Mouse (Mus musculus) liver, embryonic 11.5 days (tissue): ENCODE measurements around the gene Sec14l1. TPM values are rescaled to one million over a fixed set of nuclear protein-coding genes. Genes with fewer than 3 reads are reported as not detected.

Experiments
- ATAC-seq: fragments of 200-750 bp; cut with Nextera tagmentation; replicated peaks from 2 replicates; pipeline ENCODE4 v1.8.0; 2017; ENCODE audit warnings: moderate number of reproducible peaks, mild to moderate bottlenecking, moderate TSS enrichment, moderate library complexity; ENCODE audit not compliant: low FRiP score
- DNase-seq: peaks from one replicate; pipeline ENCODE4 v3.0.0-alpha.2; 2017; ENCODE audit warnings: low spot score
- H3K27ac ChIP-seq: fragments of 300-500 bp; sonication (generic); 2 replicates; pipeline ENCODE4 v1.5.1; 2014; ENCODE audit warnings: mild to moderate bottlenecking, low read depth, low read length, control low read depth
- H3K27me3 ChIP-seq: fragments of 300-500 bp; sonication (generic); replicated peaks from 2 replicates; pipeline ENCODE4 v1.6.1; 2014; ENCODE audit warnings: low read length, mixed read lengths; ENCODE audit not compliant: control insufficient read depth, insufficient read depth
- H3K36me3 ChIP-seq: fragments of 300-500 bp; sonication (generic); 2 replicates; pipeline ENCODE4 v1.6.1; 2014; ENCODE audit warnings: mild to moderate bottlenecking, low read length, moderate library complexity, mixed read lengths; ENCODE audit not compliant: control insufficient read depth, insufficient read depth
- H3K4me1 ChIP-seq: fragments of 300-500 bp; sonication (generic); replicated peaks from 2 replicates; pipeline ENCODE4 v1.6.1; 2014; ENCODE audit warnings: low read length, mixed read lengths; ENCODE audit not compliant: control insufficient read depth, insufficient read depth
- H3K4me2 ChIP-seq: fragments of 300-500 bp; sonication (generic); 2 replicates; pipeline ENCODE4 v1.6.1; 2014; ENCODE audit warnings: mild to moderate bottlenecking, control low read depth, moderate library complexity
- H3K4me3 ChIP-seq: fragments of 300-500 bp; sonication (generic); 2 replicates; pipeline ENCODE4 v1.5.1; 2014; ENCODE audit warnings: low read depth, low read length, control low read depth
- H3K9ac ChIP-seq: fragments of 300-500 bp; sonication (generic); 2 replicates; pipeline ENCODE4 v1.6.1; 2014; ENCODE audit warnings: low read depth, low read length, control low read depth
- H3K9me3 ChIP-seq: fragments of 300-500 bp; sonication (generic); 2 replicates; pipeline ENCODE4 v1.6.1; 2016; ENCODE audit warnings: low read length, inconsistent platforms, mixed read lengths; ENCODE audit not compliant: control insufficient read depth
- WGBS: fragments of 180-500 bp; shearing (Covaris S2); extraction: QIAGEN DNeasy Blood & Tissue Kit; methylation state at CpG from one replicate; pipeline ENCODE4 v1.1.7; 2014; 5-methylcytosine and 5-hydroxymethylcytosine counted together
- polyA plus RNA-seq: library from polyadenylated mRNA; unstranded; fragments of >200 nt; fragmentation: Nextera tagmentation; extraction: Ambion mirVana; gene quantifications from 2 replicates; pipeline ENCODE4 v1.2.1, GENCODE M21; 2014

Gene Sec14l1
- polyA plus RNA-seq, 1 experiment from 2014 or later, result 20.9 TPM

DNA sequence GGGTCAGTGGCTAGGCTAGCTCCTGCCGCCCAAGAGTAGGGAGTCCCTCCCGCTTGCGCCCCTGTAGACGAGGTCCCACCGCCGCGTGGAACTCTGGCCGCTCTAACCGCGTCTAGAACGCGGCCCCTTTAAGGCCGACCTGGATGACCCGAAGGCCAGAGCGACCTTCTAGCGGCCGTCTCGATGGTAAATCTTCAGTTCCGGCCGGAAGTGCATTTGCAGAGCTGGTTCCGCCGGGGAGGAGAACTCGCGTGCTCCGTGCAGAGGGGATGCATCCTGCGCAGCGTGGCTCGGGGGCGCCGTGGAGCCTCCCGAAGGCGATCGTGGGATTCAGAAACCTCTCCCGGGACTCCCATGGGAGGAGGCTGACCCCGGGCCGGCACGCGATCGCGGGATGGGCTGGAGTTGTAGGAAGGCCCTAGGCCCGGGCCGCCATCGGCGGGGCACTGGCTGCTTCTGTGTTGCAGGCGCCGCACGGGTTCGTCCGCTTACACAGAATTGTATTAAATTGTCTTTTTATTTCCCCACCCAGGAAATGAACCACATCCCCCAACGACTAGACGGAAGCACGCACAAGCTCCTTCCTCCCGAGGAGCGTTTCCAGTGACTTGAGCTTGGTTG is 38.3 kb upstream of the Sec14l1 start:
- peaks cover 43% of the 10 kb centered on the region for H3K4me1 ChIP-seq
- peak overlapping the region; percentile 75; the same call in 1 of the 2 replicates for H3K27ac ChIP-seq

DNA sequence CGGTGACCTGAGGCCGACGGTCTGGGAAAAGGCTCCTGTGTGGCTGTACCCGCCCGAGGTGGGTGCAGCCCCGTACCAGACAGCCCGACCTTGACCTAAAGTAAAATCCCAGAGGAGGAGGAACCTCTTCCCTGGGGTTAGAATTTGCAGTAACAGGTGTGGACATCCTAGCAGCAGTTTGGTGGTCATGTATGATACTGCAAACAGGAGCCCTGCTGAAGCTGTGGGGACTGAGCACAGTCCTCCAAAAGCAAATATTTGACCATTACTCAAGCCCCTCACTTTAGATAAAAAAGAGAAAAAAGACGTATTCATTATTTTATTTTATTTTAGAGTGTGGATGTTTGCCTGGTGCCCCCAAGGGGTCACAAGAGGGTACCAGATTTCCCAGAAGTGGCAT is 37.7 kb upstream of the Sec14l1 start:
- under 1% methylated on average over 8 of the region's 8 CpGs for WGBS
- no peak for DNase-seq
- peak overlapping the region; percentile 75; the same call in 1 of the 2 replicates for H3K27ac ChIP-seq

More for the DNA sequence above, 38.3 kb upstream of the Sec14l1 start:
- Histone ChIP-seq H3K4me2 (peak overlapping the region; percentile 94), H3K27me3 (no peaks in the 10 kb centered on the region), H3K9ac (peak overlapping the region; percentile 94), H3K4me3 (peak overlapping the region; percentile 82), H3K36me3 (peaks cover 23% of the 10 kb centered on the region), H3K9me3 (no peaks in the 10 kb centered on the region)
- ATAC-seq (peak; percentile 76), DNase-seq (peak; percentile 87)
- under 1% methylated on average over 54 of the region's 54 CpGs for WGBS

DNA sequence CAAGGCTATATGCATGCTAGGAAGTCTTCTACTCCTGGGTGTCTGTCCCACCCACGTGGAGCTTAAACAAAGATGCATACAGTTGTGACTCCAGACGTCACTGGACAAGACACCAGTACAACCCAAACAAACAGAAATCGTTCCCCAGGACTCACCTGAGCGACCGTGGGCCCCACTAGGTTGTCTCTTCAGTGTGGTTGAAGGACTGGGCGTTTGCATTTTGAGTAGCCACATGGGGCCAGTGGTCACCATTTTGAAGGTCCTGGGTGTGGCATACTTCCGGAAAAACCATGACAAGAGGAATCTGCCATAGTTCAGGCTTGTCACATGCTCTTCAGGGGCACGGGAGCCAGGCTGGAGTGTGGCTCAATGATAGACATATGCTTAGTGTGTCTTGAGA is 37.1 kb upstream of the Sec14l1 start:
- Histone ChIP-seq H3K36me3 (peaks cover 23% of the 10 kb centered on the region), H3K9ac (peak overlapping the region; percentile 94), H3K4me1 (peaks cover 55% of the 10 kb centered on the region), H3K27me3 (no peaks in the 10 kb centered on the region), H3K4me3 (peak overlapping the region; percentile 82), H3K4me2 (peak overlapping the region; percentile 94), H3K27ac (peak overlapping the region; percentile 21; the same call in 1 of the 2 replicates), H3K9me3 (no peaks in the 10 kb centered on the region)
- ATAC-seq, result no peak
- no peak for DNase-seq
- WGBS, result 71% methylated on average over 8 of the region's 8 CpGs

More for the DNA sequence above, 37.7 kb upstream of the Sec14l1 start:
- peaks cover 48% of the 10 kb centered on the region for H3K4me1 ChIP-seq
- peak overlapping the region; percentile 94 for H3K9ac ChIP-seq
- ATAC-seq, result no peak
- peak overlapping the region; percentile 94 for H3K4me2 ChIP-seq
- no peaks in the 10 kb centered on the region for H3K9me3 ChIP-seq
- peak overlapping the region; percentile 82 for H3K4me3 ChIP-seq
- peaks cover 23% of the 10 kb centered on the region for H3K36me3 ChIP-seq
- no peaks in the 10 kb centered on the region for H3K27me3 ChIP-seq

DNA sequence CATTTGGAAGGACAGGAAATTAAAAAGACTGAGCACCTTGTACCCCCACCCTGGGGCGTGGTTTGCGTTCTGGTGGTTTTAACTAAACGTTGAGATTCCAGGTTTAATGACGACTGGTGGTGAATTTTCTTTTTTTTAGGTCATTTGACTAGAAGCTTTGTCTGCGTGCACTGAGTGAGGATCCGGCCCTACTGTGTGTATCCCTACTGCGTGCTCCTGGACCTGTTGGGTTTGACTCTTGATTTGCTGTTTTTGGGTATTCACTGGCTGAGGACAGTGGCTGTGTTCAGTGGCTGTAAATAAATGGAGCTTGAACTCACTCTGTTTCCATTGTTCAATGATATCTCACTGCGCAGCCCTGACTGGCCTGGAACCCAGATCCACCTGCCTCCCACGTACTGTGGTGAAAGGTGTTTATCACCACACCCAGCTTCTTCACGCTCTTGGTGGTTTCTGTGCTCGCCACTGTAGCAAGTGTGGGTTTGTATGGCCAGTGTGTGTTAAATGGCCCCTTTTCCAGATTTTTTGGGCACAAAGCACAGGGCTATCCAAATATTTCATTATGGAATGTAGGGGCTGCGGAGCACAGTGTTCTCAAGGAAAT is 36.2 kb upstream of the Sec14l1 start:
- Histone ChIP-seq H3K4me1 (peaks cover 59% of the 10 kb centered on the region), H3K4me2 (peak overlapping the region; percentile 13; the same call in 1 of the 2 replicates), H3K27ac (no peak overlapping the region)

DNA sequence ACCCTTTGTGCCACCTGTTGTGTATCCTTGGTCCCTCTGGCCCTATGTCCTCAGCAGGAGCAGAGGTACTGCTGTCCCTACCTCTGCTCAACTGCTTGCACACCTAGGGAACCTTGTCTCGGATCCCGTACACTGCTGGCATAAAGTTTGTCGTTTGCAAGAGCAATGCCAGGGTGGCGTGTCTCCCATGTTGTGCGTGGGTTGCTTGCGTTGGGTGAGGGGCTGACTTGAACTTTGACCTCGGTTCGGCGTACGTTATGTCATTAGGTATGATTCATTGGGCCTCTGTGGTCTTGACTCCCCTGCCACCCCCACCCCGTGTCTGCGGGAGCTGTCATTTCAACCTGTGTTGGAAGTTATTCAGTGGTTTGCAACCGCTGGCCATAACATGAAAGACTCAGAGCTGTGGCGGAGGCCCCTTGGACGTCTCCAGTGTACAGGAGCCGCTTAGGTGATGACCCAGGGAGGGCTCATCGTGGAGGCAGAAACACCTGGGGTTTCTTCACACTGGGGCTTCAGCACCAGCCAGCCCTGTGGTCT is 35.2 kb upstream of the Sec14l1 start:
- DNase-seq (no peak), ATAC-seq (no peak)
- no peak overlapping the region; the same call in 1 of the 2 replicates for H3K27ac ChIP-seq
- H3K36me3 ChIP-seq, result peaks cover 23% of the 10 kb centered on the region
- no peaks in the 10 kb centered on the region for H3K27me3 ChIP-seq
- 86% methylated on average over 17 of the region's 17 CpGs for WGBS
- peak overlapping the region; percentile 16; the same call in 1 of the 2 replicates for H3K4me2 ChIP-seq
- no peaks in the 10 kb centered on the region for H3K9me3 ChIP-seq
- H3K4me1 ChIP-seq, result peaks cover 59% of the 10 kb centered on the region
- peak overlapping the region; percentile 11; the same call in 1 of the 2 replicates for H3K4me3 ChIP-seq
- H3K9ac ChIP-seq, result peak overlapping the region; percentile 38; the same call in 1 of the 2 replicates

More for the DNA sequence above, 36.2 kb upstream of the Sec14l1 start:
- Histone ChIP-seq H3K36me3 (peaks cover 23% of the 10 kb centered on the region), H3K9ac (no peak overlapping the region), H3K27me3 (no peaks in the 10 kb centered on the region), H3K9me3 (no peaks in the 10 kb centered on the region), H3K4me3 (0 out of 2 replicates have a peak overlapping the region, but pooled peaks have one; percentile 82)
- DNase-seq (no peak), ATAC-seq (no peak)
- 81% methylated on average over 12 of the region's 12 CpGs for WGBS

DNA sequence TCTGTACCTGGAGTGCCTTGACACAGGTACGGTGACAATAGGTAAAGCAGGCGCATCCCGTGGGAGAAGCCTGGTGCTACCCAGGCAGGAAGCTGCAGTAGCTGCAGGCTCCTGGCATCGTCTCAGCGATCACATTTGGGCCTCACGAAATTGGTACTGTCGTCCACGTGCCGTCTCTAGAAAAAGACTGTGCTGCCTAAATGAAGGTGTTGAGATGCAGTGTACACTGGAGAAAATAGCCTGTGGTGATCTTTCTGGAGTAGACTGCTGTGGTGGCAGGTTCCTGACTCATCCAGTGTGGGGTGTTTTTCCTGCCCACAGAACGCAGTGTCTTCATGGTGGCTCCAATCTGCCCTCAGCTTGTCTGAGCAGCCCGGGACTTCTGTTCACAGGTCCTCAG is 34.8 kb upstream of the Sec14l1 start:
- no peak for ATAC-seq
- H3K4me2 ChIP-seq, result peak overlapping the region; percentile 16; the same call in 1 of the 2 replicates

DNA sequence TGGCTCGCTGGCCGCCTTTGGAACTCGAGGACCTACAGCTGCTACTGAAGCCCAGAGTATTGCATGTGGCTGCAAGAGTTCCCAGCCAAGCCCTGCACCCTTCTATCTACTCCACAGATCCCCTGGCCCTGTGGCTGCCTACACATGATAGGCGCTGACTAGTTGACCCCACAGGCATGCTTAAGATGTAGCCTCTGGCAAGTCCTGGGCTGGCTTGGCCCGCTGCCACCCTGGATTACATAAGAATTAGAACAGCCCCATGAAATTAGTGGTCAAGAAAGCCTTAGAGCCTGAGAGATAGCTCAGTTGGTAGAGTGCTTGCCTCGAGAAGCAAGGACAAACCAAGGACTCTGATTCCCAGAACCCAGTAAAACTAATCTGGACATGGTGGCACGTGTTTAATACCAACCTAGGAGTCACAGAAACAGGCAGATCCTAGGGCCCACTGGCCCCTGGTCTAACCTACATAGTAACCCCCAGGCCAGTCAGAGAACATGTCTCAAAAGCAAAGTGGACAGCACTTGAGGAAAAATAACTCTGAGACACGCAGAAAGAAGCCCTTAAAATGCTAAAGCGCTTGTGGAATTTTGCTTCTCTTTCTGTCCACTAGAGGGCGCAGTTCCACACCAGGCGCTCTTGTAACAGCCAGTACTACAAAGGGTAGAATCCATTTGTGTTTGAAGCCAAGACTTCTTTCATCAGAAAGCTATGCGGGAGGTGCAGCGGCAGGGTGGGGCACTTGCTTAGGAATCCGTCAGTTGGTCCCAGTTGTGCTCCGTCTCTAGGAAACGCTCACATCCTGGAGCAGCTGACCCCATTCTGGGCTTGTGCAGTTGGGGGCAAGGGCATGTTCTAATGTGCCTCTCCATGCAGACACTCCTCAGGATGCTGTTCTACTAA is 33.6 kb upstream of the Sec14l1 start:
- ATAC-seq (peak; percentile 48; the same call in 1 of the 2 replicates), DNase-seq (peak; percentile 69)
- peaks cover 59% of the 10 kb centered on the region for H3K4me1 ChIP-seq
- H3K9ac ChIP-seq, result 0 out of 2 replicates have a peak overlapping the region, but pooled peaks have one; percentile 18
- H3K9me3 ChIP-seq, result no peaks in the 10 kb centered on the region
- no peak overlapping the region for H3K4me3 ChIP-seq
- peak overlapping the region; percentile 46; the same call in 1 of the 2 replicates for H3K27ac ChIP-seq
- 31% methylated on average over 16 of the region's 16 CpGs for WGBS
- peaks cover 23% of the 10 kb centered on the region for H3K36me3 ChIP-seq
- H3K4me2 ChIP-seq, result peak overlapping the region; percentile 28
- no peaks in the 10 kb centered on the region for H3K27me3 ChIP-seq

More for the DNA sequence above, 34.8 kb upstream of the Sec14l1 start:
- no peaks in the 10 kb centered on the region for H3K27me3 ChIP-seq
- no peaks in the 10 kb centered on the region for H3K9me3 ChIP-seq
- peak overlapping the region; percentile 46 for H3K27ac ChIP-seq
- WGBS, result 85% methylated on average over 11 of the region's 11 CpGs
- H3K4me3 ChIP-seq, result peak overlapping the region; percentile 11; the same call in 1 of the 2 replicates
- peaks cover 23% of the 10 kb centered on the region for H3K36me3 ChIP-seq
- H3K9ac ChIP-seq, result no peak overlapping the region
- peaks cover 59% of the 10 kb centered on the region for H3K4me1 ChIP-seq
- no peak for DNase-seq
